Mouse (Mus musculus) intestine, embryonic 15.5 days (tissue): Measurements from ENCODE around the gene Agmo. TPM values are rescaled to one million over a fixed set of nuclear protein-coding genes. Genes with fewer than 3 reads are reported as not detected.
A peak's percentile ranks its signal among the peaks of the same experiment; 100 is the strongest.

Experiments used
- ATAC-seq: fragments of 200-750 bp; cut with Nextera tagmentation; 2 replicates; pipeline ENCODE4 v1.8.0; 2017; ENCODE audit warnings: moderate TSS enrichment, moderate library complexity
- H3K27ac ChIP-seq: fragments of 300-500 bp; sonication (generic); 2 replicates; pipeline ENCODE4 v1.5.1; 2015; ENCODE audit warnings: mild to moderate bottlenecking, inconsistent platforms
- H3K27me3 ChIP-seq: fragments of 300-500 bp; sonication (generic); replicated peaks from 2 replicates; pipeline ENCODE4 v1.6.1; 2015; ENCODE audit warnings: inconsistent platforms
- H3K36me3 ChIP-seq: fragments of 300-500 bp; sonication (generic); 2 replicates; pipeline ENCODE4 v1.6.1; 2015; ENCODE audit warnings: inconsistent platforms
- H3K4me1 ChIP-seq: fragments of 300-500 bp; sonication (generic); replicated peaks from 2 replicates; pipeline ENCODE4 v1.6.1; 2015; ENCODE audit warnings: inconsistent platforms
- H3K4me2 ChIP-seq: fragments of 300-500 bp; sonication (generic); replicated peaks from 2 replicates; pipeline ENCODE4 v1.6.1; 2015; ENCODE audit warnings: mild to moderate bottlenecking, inconsistent platforms
- H3K4me3 ChIP-seq: fragments of 300-500 bp; sonication (generic); replicated peaks from 2 replicates; pipeline ENCODE4 v1.5.1; 2015; ENCODE audit warnings: inconsistent platforms
- H3K9ac ChIP-seq: fragments of 300-500 bp; sonication (generic); 2 replicates; pipeline ENCODE4 v1.6.1; 2015; ENCODE audit warnings: inconsistent platforms
- H3K9me3 ChIP-seq: fragments of 300-500 bp; sonication (generic); 2 replicates; pipeline ENCODE4 v1.6.1; 2016; ENCODE audit warnings: inconsistent platforms
- WGBS: fragments of 180-500 bp; shearing (Covaris S2); methylation state at CpG from one replicate; pipeline ENCODE4 v1.1.7; 2015; 5-methylcytosine and 5-hydroxymethylcytosine counted together
- polyA plus RNA-seq: library from polyadenylated mRNA; unstranded; fragments of >200 nt; fragmentation: Nextera tagmentation; extraction: Ambion mirVana; gene quantifications from 2 replicates; pipeline ENCODE4 v1.2.1, GENCODE M21; 2015

The Agmo gene
- polyA plus RNA-seq = 2.2 and 3.1 TPM in 2 replicates

DNA sequence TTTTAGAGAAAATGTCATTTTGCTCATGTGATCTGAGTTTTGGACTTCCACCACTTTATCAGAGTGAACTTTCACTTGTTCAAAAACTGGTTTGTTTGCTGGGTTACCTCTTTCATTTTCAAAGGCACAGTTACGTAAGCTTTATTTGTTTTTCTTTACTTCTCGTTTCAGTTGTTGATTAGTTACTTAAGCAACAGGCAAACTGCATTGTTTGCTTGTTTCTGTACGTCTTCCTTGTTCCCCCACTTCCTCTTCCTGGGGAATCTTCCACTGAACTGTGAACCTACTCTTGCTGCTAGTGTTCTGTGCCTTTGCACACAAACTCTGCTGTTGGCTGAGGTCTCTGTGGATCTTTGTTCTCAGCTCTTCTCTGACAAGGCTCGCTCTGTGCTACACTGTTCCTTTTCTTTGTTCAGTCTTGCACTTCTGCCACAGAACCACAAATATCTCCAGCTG lies at the start of gene Agmo:
Gene Agmo, plus strand, starts transcription at position 76 of the 456 bp plus-strand sequence.
- no peaks in the 10 kb centered on the region for H3K4me1 ChIP-seq
- WGBS = 43% methylated on average over 4 of the region's 4 CpGs
- no peak within 1 kb of the TSS for H3K4me3 ChIP-seq

DNA sequence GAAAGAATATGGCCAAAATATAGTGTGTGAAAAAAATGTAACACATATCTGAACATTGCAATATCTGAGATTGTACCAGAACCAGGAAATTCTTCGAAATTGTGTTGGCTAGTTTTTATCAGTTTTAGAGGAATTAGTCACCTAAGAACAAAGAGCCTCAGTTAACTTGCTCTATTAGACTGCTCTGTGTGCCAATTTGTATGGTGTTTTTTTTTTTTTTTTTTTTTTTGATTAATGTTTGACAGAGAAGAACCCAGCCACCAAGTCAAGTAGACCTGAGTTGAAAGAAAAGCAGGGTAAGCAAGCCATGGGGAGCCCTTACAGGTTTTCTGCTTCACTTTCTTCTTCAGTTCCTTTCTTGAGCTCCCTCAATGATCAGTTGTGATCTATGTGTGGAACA lies 10.3 kb upstream of the Agmo start:
- Histone ChIP-seq H3K36me3 (no peaks in the 10 kb centered on the region), H3K9ac (no peak overlapping the region), H3K9me3 (no peaks in the 10 kb centered on the region), H3K4me1 (no peaks in the 10 kb centered on the region), H3K27me3 (no peaks in the 10 kb centered on the region), H3K4me3 (no peak overlapping the region), H3K4me2 (no peak overlapping the region), H3K27ac (no peak overlapping the region)
- WGBS = 65% methylated on average over 1 of the region's 1 CpGs
- ATAC-seq = peak; percentile 94

More for the DNA sequence above, at the start of gene Agmo:
- H3K27ac ChIP-seq = peak within 1 kb of the TSS; percentile 44; the same call in 1 of the 2 replicates
- H3K36me3 ChIP-seq = no peaks in the 10 kb centered on the region
- peak within 1 kb of the TSS; percentile 5; the same call in 1 of the 2 replicates for H3K4me2 ChIP-seq
- H3K27me3 ChIP-seq = no peaks in the 10 kb centered on the region
- ATAC-seq = peak; percentile 78
- no peak within 1 kb of the TSS for H3K9ac ChIP-seq
- H3K9me3 ChIP-seq = no peaks in the 10 kb centered on the region

DNA sequence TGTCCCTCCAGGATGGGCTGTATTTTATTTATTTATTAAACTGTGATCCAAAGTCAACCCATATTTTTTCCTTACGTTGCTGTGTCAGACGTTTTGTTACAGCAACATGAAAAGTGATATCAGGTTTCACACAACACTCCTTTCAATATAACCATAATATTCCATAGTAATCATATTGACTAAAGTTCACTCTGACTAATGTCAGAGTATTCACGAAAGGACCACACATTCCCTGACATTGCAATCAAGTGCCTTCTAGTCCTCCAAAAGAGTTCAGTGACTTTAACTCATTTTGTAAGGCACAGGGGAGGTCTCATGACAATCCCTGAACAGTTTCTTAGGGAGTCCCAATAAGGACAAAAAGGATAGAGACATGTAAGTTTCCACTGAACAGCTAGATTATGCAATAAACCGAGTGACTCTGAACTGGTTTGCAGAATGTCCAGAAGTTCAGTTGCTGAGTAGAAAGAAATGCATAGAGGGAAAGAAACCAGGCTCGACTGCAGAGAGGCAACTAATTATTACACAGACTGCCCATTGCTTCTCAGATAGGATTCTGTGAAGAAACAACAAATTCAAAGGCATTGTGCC lies 371 bp upstream of the Agmo start:
- Histone ChIP-seq H3K4me1 (no peaks in the 10 kb centered on the region), H3K36me3 (no peaks in the 10 kb centered on the region), H3K4me3 (no peak overlapping the region), H3K9ac (no peak overlapping the region), H3K27me3 (no peaks in the 10 kb centered on the region), H3K4me2 (0 out of 2 replicates have a peak overlapping the region, but pooled peaks have one; percentile 5), H3K9me3 (no peaks in the 10 kb centered on the region), H3K27ac (no peak overlapping the region)
- ATAC-seq = peak; percentile 61
- WGBS = 61% methylated on average over 5 of the region's 5 CpGs

DNA sequence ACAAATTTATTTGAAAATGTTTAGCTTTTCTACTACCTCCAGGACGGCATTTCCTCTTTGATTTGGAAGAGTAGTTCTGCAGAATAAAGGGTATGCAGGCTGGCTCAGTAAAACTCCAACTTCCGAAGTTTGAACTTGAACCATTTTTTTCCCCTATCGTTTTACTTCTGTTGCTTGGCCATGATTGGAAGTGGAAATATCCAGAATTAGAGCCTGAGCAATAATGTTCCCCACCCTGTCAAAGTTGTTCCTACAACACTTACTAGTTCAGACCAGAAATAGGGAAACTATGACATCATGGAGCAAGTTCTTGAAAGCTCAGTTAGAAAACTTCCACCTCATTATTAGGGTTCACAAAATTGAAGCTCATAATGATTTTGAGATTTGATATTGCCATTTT lies 1.0 kb downstream of the Agmo start:
- WGBS = 76% methylated on average over 3 of the region's 3 CpGs
- ATAC-seq = no peak
- Histone ChIP-seq H3K27me3 (no peaks in the 10 kb centered on the region), H3K9me3 (no peaks in the 10 kb centered on the region), H3K4me2 (no peak overlapping the region), H3K4me3 (no peak overlapping the region), H3K4me1 (no peaks in the 10 kb centered on the region), H3K27ac (no peak overlapping the region), H3K36me3 (no peaks in the 10 kb centered on the region), H3K9ac (no peak overlapping the region)

DNA sequence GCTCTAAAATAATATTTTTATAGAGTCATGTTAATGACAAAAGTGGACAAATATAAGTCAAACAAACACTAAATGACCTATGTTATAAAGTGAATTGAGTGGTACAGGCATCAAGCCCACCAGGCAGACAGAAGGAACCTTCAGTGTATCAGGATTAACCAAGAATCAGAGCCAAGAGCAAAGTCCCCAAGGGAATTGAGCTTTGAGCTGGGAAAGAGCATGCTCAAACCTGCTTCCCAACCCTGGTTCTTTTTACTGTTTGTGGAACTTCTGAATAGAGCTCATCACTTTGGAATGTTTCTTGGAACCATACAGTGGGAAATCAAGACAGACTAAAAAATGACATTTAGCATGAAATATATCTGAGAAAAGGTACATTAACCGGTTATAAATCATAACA lies 3.4 kb downstream of the Agmo start:
- Histone ChIP-seq H3K4me2 (no peak overlapping the region), H3K4me3 (no peak overlapping the region), H3K27ac (no peak overlapping the region), H3K9me3 (no peaks in the 10 kb centered on the region), H3K27me3 (no peaks in the 10 kb centered on the region), H3K9ac (no peak overlapping the region), H3K4me1 (no peaks in the 10 kb centered on the region), H3K36me3 (no peaks in the 10 kb centered on the region)
- WGBS = 89% methylated on average over 1 of the region's 1 CpGs
- no peak for ATAC-seq

DNA sequence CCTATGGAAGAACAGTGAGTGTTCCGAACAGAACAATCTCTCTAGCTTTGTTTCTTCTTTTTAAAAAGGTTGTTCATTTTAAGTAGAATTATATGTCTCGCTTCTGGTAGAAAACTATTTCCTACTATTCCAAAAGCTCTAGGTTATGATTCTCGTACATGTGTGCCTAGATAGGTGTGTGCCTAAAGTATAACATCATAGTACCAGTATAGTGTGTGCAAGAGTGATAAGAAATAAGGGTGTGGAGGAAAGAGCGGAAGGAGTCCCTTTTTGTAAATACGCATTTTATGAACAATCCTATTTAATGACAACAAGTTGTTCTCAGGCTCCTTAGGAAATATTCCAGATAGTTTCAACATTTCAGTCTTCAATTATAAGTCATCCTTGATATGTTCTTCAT lies 10.2 kb downstream of the Agmo start:
- no peak for ATAC-seq
- Histone ChIP-seq H3K9ac (no peak overlapping the region), H3K36me3 (no peaks in the 10 kb centered on the region), H3K4me3 (no peak overlapping the region), H3K4me1 (no peaks in the 10 kb centered on the region), H3K27ac (no peak overlapping the region), H3K27me3 (no peaks in the 10 kb centered on the region), H3K9me3 (no peaks in the 10 kb centered on the region), H3K4me2 (no peak overlapping the region)
- 86% methylated on average over 5 of the region's 5 CpGs for WGBS

DNA sequence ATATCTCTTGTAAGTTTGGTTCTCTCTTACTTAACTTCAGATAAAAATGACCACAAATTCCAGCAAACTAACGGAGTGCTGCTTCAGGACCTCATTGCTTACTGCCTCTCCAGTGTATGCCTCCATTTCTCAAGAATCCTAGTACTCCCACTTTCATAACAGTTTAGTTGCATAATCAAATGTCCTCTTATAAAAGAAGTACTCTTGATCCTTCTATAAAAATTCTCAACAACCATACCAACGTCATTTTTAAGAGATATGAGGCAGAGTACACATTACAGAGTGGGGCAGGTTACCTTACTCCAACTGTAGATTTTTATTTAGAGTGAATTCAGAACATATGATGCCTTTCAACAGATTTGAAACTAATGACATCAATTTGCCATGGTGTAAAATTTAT lies 15.7 kb downstream of the Agmo start:
- WGBS = 68% methylated on average over 2 of the region's 2 CpGs
- Histone ChIP-seq H3K4me2 (no peak overlapping the region), H3K27ac (no peak overlapping the region), H3K4me1 (no peaks in the 10 kb centered on the region), H3K27me3 (no peaks in the 10 kb centered on the region), H3K9me3 (no peaks in the 10 kb centered on the region), H3K36me3 (no peaks in the 10 kb centered on the region), H3K4me3 (no peak overlapping the region), H3K9ac (no peak overlapping the region)
- ATAC-seq = no peak

DNA sequence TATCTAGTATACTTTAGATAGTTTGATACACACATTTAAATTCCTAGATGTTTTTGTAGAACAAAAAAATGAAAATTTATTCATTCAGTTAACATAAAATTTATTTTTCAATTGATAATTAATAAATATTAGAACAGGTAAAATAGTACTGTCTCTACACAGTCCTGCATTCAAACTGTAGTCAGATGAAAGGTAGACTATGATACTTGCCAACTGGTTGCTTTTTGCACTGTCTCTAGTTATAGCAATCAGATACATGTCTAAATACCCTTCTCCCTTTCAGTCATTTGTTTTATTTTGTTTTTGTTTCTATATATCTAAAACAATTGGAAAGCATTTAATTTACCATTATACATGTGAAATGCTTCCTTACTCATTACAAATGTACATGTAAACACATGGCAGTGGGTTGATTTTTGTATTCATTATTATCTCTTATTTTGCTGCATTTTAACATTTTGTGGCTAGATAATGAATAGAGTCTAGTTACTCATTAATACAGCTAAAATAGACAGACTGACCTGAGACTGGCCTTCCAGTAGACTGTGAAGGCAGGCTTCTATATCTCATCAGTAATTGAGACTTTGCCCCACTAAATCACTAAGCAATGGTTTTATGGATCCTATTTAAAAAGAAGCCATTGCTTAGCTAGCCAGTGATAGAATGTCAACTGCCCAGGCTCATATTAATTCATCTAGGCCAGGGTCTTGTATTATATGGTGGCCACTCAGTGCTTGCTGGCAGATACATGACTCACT lies 18.5 kb downstream of the Agmo start:
- no peak overlapping the region for H3K27ac ChIP-seq

DNA sequence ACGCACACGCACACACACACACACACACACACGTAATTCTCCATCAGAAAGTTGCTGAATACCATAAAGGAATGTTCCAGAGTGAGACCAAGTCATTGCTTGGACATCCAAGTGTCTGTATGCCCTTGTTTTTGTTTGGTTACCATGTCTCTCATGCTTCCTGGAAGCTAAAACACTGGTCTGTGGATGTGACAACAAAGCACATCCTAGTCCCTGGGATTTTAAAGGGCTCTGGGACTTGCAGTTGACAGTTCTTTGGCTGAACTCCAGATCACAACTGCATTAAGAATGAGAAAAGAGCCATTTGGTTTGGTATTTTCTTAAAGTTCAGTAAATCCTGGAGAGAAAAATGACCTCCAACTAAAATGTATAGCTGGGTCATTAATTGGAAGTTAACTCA lies 22.2 kb downstream of the Agmo start:
- H3K27me3 ChIP-seq = no peaks in the 10 kb centered on the region
- 74% methylated on average over 3 of the region's 3 CpGs for WGBS
- H3K4me3 ChIP-seq = no peak overlapping the region
- no peak overlapping the region for H3K27ac ChIP-seq
- H3K4me2 ChIP-seq = no peak overlapping the region
- no peaks in the 10 kb centered on the region for H3K4me1 ChIP-seq
- H3K36me3 ChIP-seq = no peaks in the 10 kb centered on the region
- H3K9ac ChIP-seq = no peak overlapping the region
- no peak for ATAC-seq
- no peaks in the 10 kb centered on the region for H3K9me3 ChIP-seq

More for the DNA sequence above, 18.5 kb downstream of the Agmo start:
- H3K9me3 ChIP-seq = no peaks in the 10 kb centered on the region
- H3K27me3 ChIP-seq = no peaks in the 10 kb centered on the region
- no peaks in the 10 kb centered on the region for H3K4me1 ChIP-seq
- H3K4me3 ChIP-seq = no peak overlapping the region
- peak; percentile 87 for ATAC-seq
- no peak overlapping the region for H3K9ac ChIP-seq
- no peak overlapping the region for H3K4me2 ChIP-seq
- H3K36me3 ChIP-seq = no peaks in the 10 kb centered on the region

DNA sequence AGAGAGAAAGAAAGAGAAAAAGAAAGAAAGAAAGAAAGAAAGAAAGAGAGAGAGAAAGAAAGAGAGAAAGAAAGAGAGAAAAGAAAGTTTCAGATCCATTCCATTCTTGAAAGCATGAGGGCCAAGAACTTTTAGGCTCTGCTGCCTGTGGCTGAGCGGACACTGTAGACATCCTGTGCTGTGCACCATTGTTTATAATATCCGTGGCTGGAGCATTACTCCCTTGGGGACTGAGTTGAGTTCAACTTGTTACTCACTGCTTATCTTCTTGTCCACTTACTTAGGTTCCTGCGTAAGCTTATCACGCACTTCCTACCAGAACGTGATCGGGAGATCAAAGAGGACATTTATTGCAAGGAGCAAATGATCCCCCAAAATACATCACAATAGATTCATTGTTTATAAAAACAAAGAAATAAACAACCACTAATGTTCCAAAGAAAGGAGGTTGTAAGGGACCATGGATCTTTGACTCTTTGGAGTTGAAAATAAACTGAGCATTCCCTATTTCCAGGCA lies 27.3 kb downstream of the Agmo start:
- ATAC-seq = no peak

DNA sequence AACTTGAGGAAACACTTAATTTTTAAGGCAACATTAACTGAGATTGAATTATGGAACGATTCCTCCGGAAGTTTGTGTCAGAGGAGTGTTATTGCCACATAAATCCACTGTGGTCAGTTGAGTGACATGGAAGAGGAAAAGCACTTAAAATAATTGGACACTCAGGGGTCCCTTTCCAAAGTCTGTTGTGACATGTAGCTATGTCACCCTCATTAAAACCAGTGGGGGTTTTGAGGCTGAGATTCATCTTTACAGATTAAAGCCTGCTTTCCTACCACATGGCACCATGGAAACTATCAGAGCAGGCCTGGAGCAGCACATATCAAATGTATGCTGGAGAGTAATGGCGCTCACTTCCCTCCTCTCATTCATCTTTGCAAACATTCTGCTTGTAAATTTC lies 31.2 kb downstream of the Agmo start:
- no peaks in the 10 kb centered on the region for H3K9me3 ChIP-seq
- no peak overlapping the region for H3K9ac ChIP-seq
- no peak overlapping the region for H3K27ac ChIP-seq
- no peaks in the 10 kb centered on the region for H3K36me3 ChIP-seq
- H3K27me3 ChIP-seq = no peaks in the 10 kb centered on the region
- WGBS = 58% methylated on average over 3 of the region's 3 CpGs
- H3K4me2 ChIP-seq = no peak overlapping the region
- ATAC-seq = no peak
- H3K4me1 ChIP-seq = no peaks in the 10 kb centered on the region
- no peak overlapping the region for H3K4me3 ChIP-seq

More for the DNA sequence above, 27.3 kb downstream of the Agmo start:
- no peak overlapping the region for H3K9ac ChIP-seq
- no peak overlapping the region for H3K27ac ChIP-seq
- no peaks in the 10 kb centered on the region for H3K36me3 ChIP-seq
- no peak overlapping the region for H3K4me3 ChIP-seq
- no peaks in the 10 kb centered on the region for H3K9me3 ChIP-seq
- 37% methylated on average over 6 of the region's 6 CpGs for WGBS
- no peak overlapping the region for H3K4me2 ChIP-seq
- H3K4me1 ChIP-seq = no peaks in the 10 kb centered on the region
- no peaks in the 10 kb centered on the region for H3K27me3 ChIP-seq

DNA sequence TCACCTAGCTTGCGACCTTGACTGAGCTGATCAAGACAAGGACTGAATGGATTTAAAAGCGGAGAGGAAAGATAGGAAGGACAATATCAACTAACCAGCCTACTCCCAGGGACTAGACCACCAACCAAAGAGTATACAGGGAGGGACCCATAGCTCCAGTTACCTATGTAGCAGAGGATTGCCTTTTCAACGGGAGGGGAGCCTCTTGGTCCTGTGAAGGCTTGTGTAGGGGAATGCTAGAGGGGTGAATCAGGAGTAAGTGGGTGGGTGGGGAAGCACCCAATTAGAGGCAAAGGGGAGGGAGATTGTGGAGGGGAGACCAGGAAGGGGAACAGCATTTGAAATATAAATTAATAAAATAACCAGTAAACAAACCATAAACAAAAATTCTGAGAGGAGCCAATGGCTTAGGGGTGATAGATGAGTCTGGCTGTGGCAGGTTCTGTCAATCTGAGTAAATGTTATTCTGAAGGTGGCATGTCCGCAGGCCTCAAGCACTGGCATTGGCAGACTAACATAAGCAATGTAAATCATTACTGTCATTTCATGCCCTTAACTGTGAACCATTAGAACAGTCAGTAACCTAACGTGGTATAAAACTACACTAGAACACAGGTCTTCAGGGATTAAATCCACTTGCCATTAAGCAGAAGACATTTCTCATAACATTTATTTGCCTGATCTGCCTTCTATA lies 32.7 kb downstream of the Agmo start:
- 73% methylated on average over 5 of the region's 5 CpGs for WGBS
- no peaks in the 10 kb centered on the region for H3K9me3 ChIP-seq
- no peak for ATAC-seq

More for the DNA sequence above, 32.7 kb downstream of the Agmo start:
- H3K27me3 ChIP-seq = no peaks in the 10 kb centered on the region
- H3K4me2 ChIP-seq = no peak overlapping the region
- no peak overlapping the region for H3K4me3 ChIP-seq
- no peaks in the 10 kb centered on the region for H3K36me3 ChIP-seq
- no peak overlapping the region for H3K27ac ChIP-seq
- no peak overlapping the region for H3K9ac ChIP-seq
- H3K4me1 ChIP-seq = no peaks in the 10 kb centered on the region
